Mouse (Mus musculus) kidney, postnatal 0 days (tissue): Measurements from ENCODE around the gene Mucl3. TPM values are rescaled to one million over a fixed set of nuclear protein-coding genes. Genes with fewer than 3 reads are reported as not detected.
A peak's percentile ranks its signal among the peaks of the same experiment; 100 is the strongest.

ENCODE experiments used
- ATAC-seq: fragments of 200-750 bp; cut with Nextera tagmentation; replicated peaks from 2 replicates; pipeline ENCODE4 v1.8.0; 2017; ENCODE audit warnings: low read depth, moderate number of reproducible peaks, moderate TSS enrichment, moderate library complexity; ENCODE audit not compliant: low FRiP score
- DNase-seq: peaks from one replicate; pipeline ENCODE4 v3.0.0-alpha.2; 2016; ENCODE audit warnings: low spot score
- H3K27ac ChIP-seq: fragments of 300-500 bp; sonication (generic); 2 replicates; pipeline ENCODE4 v1.5.1; 2014; ENCODE audit warnings: mild to moderate bottlenecking
- H3K27me3 ChIP-seq: fragments of 300-500 bp; sonication (generic); 2 replicates; pipeline ENCODE4 v1.6.1; 2014; ENCODE audit warnings: low read length, mixed read lengths; ENCODE audit not compliant: insufficient read depth
- H3K36me3 ChIP-seq: fragments of 300-500 bp; sonication (generic); 2 replicates; pipeline ENCODE4 v1.6.1; 2014; ENCODE audit warnings: low read length, mixed read lengths; ENCODE audit not compliant: insufficient read depth
- H3K4me1 ChIP-seq: fragments of 300-500 bp; sonication (generic); replicated peaks from 2 replicates; pipeline ENCODE4 v1.6.1; 2014; ENCODE audit warnings: antibody characterized with exemption, low read length, mixed read lengths; ENCODE audit not compliant: insufficient read depth
- H3K4me2 ChIP-seq: fragments of 300-500 bp; sonication (generic); 2 replicates; pipeline ENCODE4 v1.6.1; 2014; ENCODE audit warnings: mild to moderate bottlenecking, low read length, moderate library complexity, mixed read lengths
- H3K4me3 ChIP-seq: fragments of 300-500 bp; sonication (generic); replicated peaks from 2 replicates; pipeline ENCODE4 v1.5.1; 2014; ENCODE audit warnings: low read depth, low read length
- H3K9ac ChIP-seq: fragments of 300-500 bp; sonication (generic); 2 replicates; pipeline ENCODE4 v1.6.1; 2014; ENCODE audit warnings: low read depth, low read length
- H3K9me3 ChIP-seq: fragments of 300-500 bp; sonication (generic); replicated peaks from 2 replicates; pipeline ENCODE4 v1.6.1; 2016; ENCODE audit warnings: low read length, inconsistent platforms, mixed read lengths
- CTCF ChIP-seq: IDR thresholded peaks from 2 replicates; pipeline ENCODE4 v1.5.1; 2016; ENCODE audit warnings: antibody characterized with exemption, low read depth, mild to moderate bottlenecking, moderate library complexity
- WGBS: fragments of 180-500 bp; shearing (Covaris S2); extraction: QIAGEN DNeasy Blood & Tissue Kit; methylation state at CpG from one replicate; pipeline ENCODE4 v1.1.7; 2014; 5-methylcytosine and 5-hydroxymethylcytosine counted together
- polyA plus RNA-seq: library from polyadenylated mRNA; unstranded; fragments of >200 nt; fragmentation: Nextera tagmentation; extraction: Ambion mirVana; gene quantifications from 2 replicates; pipeline ENCODE4 v1.2.1, GENCODE M21; 2015

Mucl3 gene
- polyA plus RNA-seq, 1 experiment from 2014 or later = 0.11 TPM

GRCm38 (mm10) chr17:35638475-35639190 lies 4.9 kb downstream of the Mucl3 start:
- TF ChIP-seq CTCF = no peak
- no peak overlapping the region for H3K4me3 ChIP-seq
- no peaks in the 10 kb centered on the region for H3K36me3 ChIP-seq
- 22% methylated on average over 14 of the region's 14 CpGs for WGBS
- H3K9ac ChIP-seq = no peak overlapping the region
- H3K27ac ChIP-seq = no peak overlapping the region
- ATAC-seq (peak; percentile 81), DNase-seq (peak; percentile 97)
- H3K9me3 ChIP-seq = no peaks in the 10 kb centered on the region
- 0 out of 2 replicates have a peak overlapping the region, but pooled peaks have one; percentile 4 for H3K4me2 ChIP-seq
- H3K4me1 ChIP-seq = no peaks in the 10 kb centered on the region
- H3K27me3 ChIP-seq = no peaks in the 10 kb centered on the region

GRCm38 (mm10) chr17:35636363-35636762 lies 7.1 kb downstream of the Mucl3 start:
- Histone ChIP-seq H3K4me3 (no peak overlapping the region), H3K4me1 (no peaks in the 10 kb centered on the region), H3K9me3 (no peaks in the 10 kb centered on the region), H3K36me3 (no peaks in the 10 kb centered on the region), H3K9ac (no peak overlapping the region), H3K4me2 (no peak overlapping the region), H3K27ac (no peak overlapping the region), H3K27me3 (no peaks in the 10 kb centered on the region)
- TF ChIP-seq CTCF = no peak
- ATAC-seq = no peak
- DNase-seq = peak; percentile 51
- WGBS = 39% methylated on average over 5 of the region's 5 CpGs

DNA sequence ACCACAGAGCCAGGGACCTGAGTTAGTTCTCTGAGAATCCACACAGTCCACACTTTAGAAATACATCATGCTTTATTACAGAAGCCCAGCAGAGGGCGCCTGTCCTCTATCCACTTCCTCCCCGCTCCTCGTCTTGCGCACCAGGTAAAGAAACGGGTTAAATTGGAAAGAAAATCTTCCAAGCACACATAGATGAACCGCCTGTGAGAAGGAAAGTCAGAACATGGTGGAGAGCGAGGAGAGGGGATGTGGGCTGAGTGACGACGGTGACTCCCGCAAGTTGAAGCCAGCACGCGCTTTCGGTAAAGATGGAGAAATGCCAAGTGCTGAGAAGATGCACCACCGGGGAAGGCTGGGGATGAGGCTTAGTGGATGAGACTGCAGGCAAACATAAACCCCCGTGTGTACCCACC lies 7.8 kb downstream of the Mucl3 start:
- ATAC-seq = no peak
- no peak overlapping the region for H3K9ac ChIP-seq

DNA sequence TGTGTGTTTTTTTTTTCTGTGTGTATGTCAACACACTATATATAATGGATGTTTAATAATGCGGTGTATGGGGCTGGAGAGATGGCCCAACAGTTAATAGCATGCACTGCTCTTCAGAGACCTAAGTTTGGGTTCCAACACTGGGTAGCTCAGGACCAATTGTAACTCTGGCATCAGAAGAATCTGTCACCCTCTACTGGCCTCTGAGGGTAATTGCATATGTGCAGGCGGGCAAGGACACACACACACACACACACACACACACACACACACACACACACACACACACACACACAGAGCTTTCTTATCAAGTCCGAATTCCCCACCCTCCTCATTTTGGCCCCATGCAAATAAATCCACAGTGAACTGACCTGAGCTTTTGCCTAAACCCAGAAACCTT lies 8.3 kb downstream of the Mucl3 start:
- peak; percentile 11; the same call in 1 of the 2 replicates for TF ChIP-seq CTCF
- H3K36me3 ChIP-seq = no peaks in the 10 kb centered on the region
- H3K4me3 ChIP-seq = no peak overlapping the region
- no peak overlapping the region for H3K27ac ChIP-seq
- 92% methylated on average over 3 of the region's 3 CpGs for WGBS
- H3K4me2 ChIP-seq = no peak overlapping the region
- no peaks in the 10 kb centered on the region for H3K9me3 ChIP-seq
- H3K27me3 ChIP-seq = no peaks in the 10 kb centered on the region
- no peaks in the 10 kb centered on the region for H3K4me1 ChIP-seq
- ATAC-seq (no peak), DNase-seq (no peak)
- no peak overlapping the region for H3K9ac ChIP-seq

More for the DNA sequence above, 7.8 kb downstream of the Mucl3 start:
- Histone ChIP-seq H3K4me1 (no peaks in the 10 kb centered on the region), H3K4me3 (peak overlapping the region; percentile 33), H3K9me3 (no peaks in the 10 kb centered on the region), H3K4me2 (peak overlapping the region; percentile 65), H3K36me3 (no peaks in the 10 kb centered on the region), H3K27ac (no peak overlapping the region), H3K27me3 (no peaks in the 10 kb centered on the region)
- peak; percentile 90 for DNase-seq
- WGBS = 1% methylated on average over 15 of the region's 15 CpGs
- TF ChIP-seq CTCF = peak; percentile 89

GRCm38 (mm10) chr17:35633992-35634391 lies 9.5 kb downstream of the Mucl3 start:
- Histone ChIP-seq H3K9me3 (no peaks in the 10 kb centered on the region), H3K27ac (no peak overlapping the region), H3K27me3 (no peaks in the 10 kb centered on the region), H3K36me3 (no peaks in the 10 kb centered on the region), H3K4me2 (no peak overlapping the region), H3K4me1 (no peaks in the 10 kb centered on the region), H3K4me3 (no peak overlapping the region), H3K9ac (no peak overlapping the region)
- WGBS = 17% methylated on average over 1 of the region's 1 CpGs
- DNase-seq (peak; percentile 74), ATAC-seq (peak; percentile 73; the same call in 1 of the 2 replicates)
- TF ChIP-seq CTCF = peak; percentile 78

- WGBS = 80% methylated on average over 7 of the region's 7 CpGs
- Histone ChIP-seq H3K36me3 (no peaks in the 10 kb centered on the region), H3K9ac (no peak within 1 kb of the TSS), H3K4me1 (no peaks in the 10 kb centered on the region), H3K27me3 (no peaks in the 10 kb centered on the region), H3K9me3 (no peaks in the 10 kb centered on the region), H3K27ac (no peak within 1 kb of the TSS), H3K4me2 (no peak within 1 kb of the TSS), H3K4me3 (no peak within 1 kb of the TSS)
- ATAC-seq = no peak
- no peak for DNase-seq
- TF ChIP-seq CTCF = no peak
Observed at GRCm38 (mm10) chr17:35626537-35626936, 17.0 kb downstream of the Mucl3 start, which contains the start of gene Gm9573. Gene Gm9573, minus strand, starts transcription at chr17:35626637.
